Mouse (Mus musculus): ENCODE measurements at regions not wholly inside any gene's neighbourhood (a gene's known extent, or its start where the extent isn't known, plus 50 kb on each side); places are given as distances from the start of the nearest gene placed in this dataset.
A peak's percentile ranks its signal among the peaks of the same experiment; 100 is the strongest.

DNA sequence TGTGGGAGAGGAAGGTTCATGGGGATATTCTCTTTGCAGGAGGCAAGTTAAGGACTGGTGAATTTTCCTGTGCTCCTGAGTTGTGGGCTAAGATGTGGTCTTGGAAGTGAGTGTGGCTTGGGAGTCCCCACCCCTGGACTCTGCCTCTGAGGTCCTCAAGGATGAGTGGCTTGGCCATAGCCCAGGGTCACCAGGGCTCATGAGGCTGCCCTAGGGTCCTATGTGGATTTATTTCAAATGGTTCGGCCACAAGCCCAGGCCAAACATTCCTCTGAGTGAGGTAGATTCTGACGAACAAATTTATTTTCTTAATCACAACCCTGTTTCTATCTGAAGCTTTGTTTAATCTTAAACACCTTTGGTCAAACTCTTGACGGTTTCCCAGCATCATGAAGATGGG, 98.4 kb downstream of the Gm10604 start:
- H3K4me3 ChIP-seq, result no peak overlapping the region
- 81% methylated on average over 3 of the region's 3 CpGs for WGBS

GRCm38 (mm10) chr4:11878638-11879037, 102.4 kb downstream of the Gm10604 start:
- Histone ChIP-seq H3K9me3 (no peaks in the 10 kb centered on the region), H3K4me1 (peaks cover 62% of the 10 kb centered on the region), H3K9ac (no peak overlapping the region), H3K4me2 (no peak overlapping the region), H3K36me3 (no peaks in the 10 kb centered on the region), H3K27me3 (replicated peaks) (no peaks in the 10 kb centered on the region), H3K4me3 (no peak overlapping the region), H3K27ac (replicated peaks) (peak overlapping the region; percentile 75)
- 62% methylated on average over 6 of the region's 6 CpGs for WGBS
- ATAC-seq (ENCODE audit: extremely low read depth, insufficient number of reproducible peaks, low FRiP score, low TSS enrichment), result no peak

More for the DNA sequence above, 98.4 kb downstream of the Gm10604 start:
- no peak overlapping the region for H3K9ac ChIP-seq
- H3K9me3 ChIP-seq, result no peaks in the 10 kb centered on the region
- no peak overlapping the region for H3K4me2 ChIP-seq
- no peaks in the 10 kb centered on the region for H3K27me3 ChIP-seq (replicated peaks)
- ATAC-seq (ENCODE audit: extremely low read depth, insufficient number of reproducible peaks, low FRiP score, low TSS enrichment), result no peak
- H3K27ac ChIP-seq (replicated peaks), result no peak overlapping the region
- peaks cover 64% of the 10 kb centered on the region for H3K4me1 ChIP-seq
- no peaks in the 10 kb centered on the region for H3K36me3 ChIP-seq

GRCm38 (mm10) chr4:11877945-11878344, 103.1 kb downstream of the Gm10604 start:
- Histone ChIP-seq H3K27me3 (replicated peaks) (no peaks in the 10 kb centered on the region), H3K4me2 (peak overlapping the region; percentile 0; the same call in 1 of the 2 replicates), H3K4me1 (peaks cover 57% of the 10 kb centered on the region), H3K27ac (replicated peaks) (peak overlapping the region; percentile 75), H3K9ac (no peak overlapping the region), H3K4me3 (no peak overlapping the region), H3K36me3 (no peaks in the 10 kb centered on the region), H3K9me3 (no peaks in the 10 kb centered on the region)
- ATAC-seq (ENCODE audit: extremely low read depth, insufficient number of reproducible peaks, low FRiP score, low TSS enrichment), result no peak
- 16% methylated on average over 4 of the region's 4 CpGs for WGBS

GRCm38 (mm10) chr4:11876009-11876408, 105.1 kb downstream of the Gm10604 start:
- Histone ChIP-seq H3K4me3 (no peak overlapping the region), H3K4me1 (peaks cover 54% of the 10 kb centered on the region), H3K9me3 (no peaks in the 10 kb centered on the region), H3K4me2 (no peak overlapping the region), H3K36me3 (no peaks in the 10 kb centered on the region), H3K27ac (replicated peaks) (peak overlapping the region; percentile 75), H3K27me3 (replicated peaks) (no peaks in the 10 kb centered on the region), H3K9ac (no peak overlapping the region)
- ATAC-seq (ENCODE audit: extremely low read depth, insufficient number of reproducible peaks, low FRiP score, low TSS enrichment), result no peak
- WGBS, result 50% methylated on average over 1 of the region's 1 CpGs

GRCm38 (mm10) chr4:11874586-11875264, 106.3 kb downstream of the Gm10604 start:
- Histone ChIP-seq H3K4me3 (no peak overlapping the region), H3K4me1 (peaks cover 58% of the 10 kb centered on the region), H3K27ac (replicated peaks) (no peak overlapping the region), H3K4me2 (no peak overlapping the region), H3K9me3 (no peaks in the 10 kb centered on the region), H3K9ac (no peak overlapping the region), H3K27me3 (replicated peaks) (no peaks in the 10 kb centered on the region), H3K36me3 (no peaks in the 10 kb centered on the region)
- no peak for ATAC-seq (ENCODE audit: extremely low read depth, insufficient number of reproducible peaks, low FRiP score, low TSS enrichment)
- 68% methylated on average over 4 of the region's 4 CpGs for WGBS

GRCm38 (mm10) chr4:11872036-11872435, 109.0 kb downstream of the Gm10604 start:
- H3K9ac ChIP-seq, result no peak overlapping the region
- H3K4me1 ChIP-seq, result peaks cover 35% of the 10 kb centered on the region
- H3K4me2 ChIP-seq, result no peak overlapping the region
- H3K27ac ChIP-seq (replicated peaks), result no peak overlapping the region
- no peaks in the 10 kb centered on the region for H3K27me3 ChIP-seq (replicated peaks)
- no peaks in the 10 kb centered on the region for H3K36me3 ChIP-seq
- ATAC-seq (ENCODE audit: extremely low read depth, insufficient number of reproducible peaks, low FRiP score, low TSS enrichment), result no peak
- 79% methylated on average over 3 of the region's 3 CpGs for WGBS
- no peak overlapping the region for H3K4me3 ChIP-seq
- H3K9me3 ChIP-seq, result no peaks in the 10 kb centered on the region

GRCm38 (mm10) chr4:11869721-11870120, 111.3 kb downstream of the Gm10604 start:
- Histone ChIP-seq H3K27ac (replicated peaks) (peak overlapping the region; percentile 25; the same call in 1 of the 2 replicates), H3K9ac (no peak overlapping the region), H3K4me1 (peaks cover 20% of the 10 kb centered on the region), H3K27me3 (replicated peaks) (no peaks in the 10 kb centered on the region), H3K4me3 (no peak overlapping the region), H3K9me3 (no peaks in the 10 kb centered on the region), H3K4me2 (no peak overlapping the region), H3K36me3 (no peaks in the 10 kb centered on the region)
- ATAC-seq (ENCODE audit: extremely low read depth, insufficient number of reproducible peaks, low FRiP score, low TSS enrichment), result no peak
- 66% methylated on average over 5 of the region's 5 CpGs for WGBS

DNA sequence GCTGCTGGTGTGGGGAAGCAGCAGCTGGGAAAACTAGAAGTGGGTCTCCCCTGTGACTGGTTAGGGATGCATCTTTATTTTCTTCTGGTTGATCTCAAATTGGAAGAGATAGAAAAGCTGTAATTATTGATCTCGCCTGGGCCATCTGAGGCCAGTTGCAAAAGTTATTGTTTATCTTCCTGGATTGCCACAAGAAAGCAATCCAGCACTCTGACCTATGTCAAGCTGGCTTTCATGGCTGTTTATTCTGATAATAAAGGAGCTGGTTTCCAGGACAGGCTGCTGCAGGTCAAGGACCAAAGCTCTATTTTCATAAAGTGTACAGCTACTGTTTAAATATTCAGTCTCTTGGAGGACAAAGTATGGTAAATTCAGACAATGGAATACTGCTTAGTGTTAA, 112.5 kb downstream of the Gm10604 start:
- no peak overlapping the region for H3K4me3 ChIP-seq
- WGBS, result 74% methylated on average over 1 of the region's 1 CpGs
- H3K9me3 ChIP-seq, result no peaks in the 10 kb centered on the region
- H3K27ac ChIP-seq (replicated peaks), result no peak overlapping the region
- H3K9ac ChIP-seq, result no peak overlapping the region
- H3K36me3 ChIP-seq, result no peaks in the 10 kb centered on the region
- no peak for ATAC-seq (ENCODE audit: extremely low read depth, insufficient number of reproducible peaks, low FRiP score, low TSS enrichment)
- no peak overlapping the region for H3K4me2 ChIP-seq
- no peaks in the 10 kb centered on the region for H3K27me3 ChIP-seq (replicated peaks)
- peaks cover 20% of the 10 kb centered on the region for H3K4me1 ChIP-seq
